Mouse (Mus musculus) bone marrow, adult 2 months (tissue): ENCODE data around the gene Adgrd1. TPM values are rescaled to one million over a fixed set of nuclear protein-coding genes. Genes with fewer than 3 reads are reported as not detected.
"Not testable (repeated sequence)": the region's sequence is repeated elsewhere in the genome, so short reads cannot be mapped to it uniquely, and the experiment has no call there.

ENCODE experiments used
- H3K27ac ChIP-seq: fragments of 200-500 bp; 2 replicates; pipeline ENCODE4 v1.5.1; 2012; ENCODE audit warnings: low read depth, mild to moderate bottlenecking, control low read depth, inconsistent platforms, low read length; ENCODE audit not compliant: control insufficient read depth, poor library complexity, insufficient read depth
- H3K4me1 ChIP-seq: fragments of 200-500 bp; 2 replicates; pipeline ENCODE4 v1.6.1; 2011; ENCODE audit warnings: low read length; ENCODE audit not compliant: control insufficient read depth, insufficient read depth
- H3K4me3 ChIP-seq: fragments of 200-500 bp; replicated peaks from 2 replicates; pipeline ENCODE3; 2011; ENCODE audit warnings: mild to moderate bottlenecking, low read depth, low read length, control low read depth; ENCODE audit not compliant: control insufficient read depth
- CTCF ChIP-seq: fragments of 200-500 bp; IDR thresholded peaks from 2 replicates; pipeline ENCODE4 v1.5.1; 2011; ENCODE audit warnings: low read length, control low read depth; ENCODE audit not compliant: control insufficient read depth, insufficient read depth
- POLR2A ChIP-seq: fragments of 200-500 bp; IDR thresholded peaks from 2 replicates; pipeline ENCODE4 v1.6.1; 2011; ENCODE audit warnings: low read depth, mild to moderate bottlenecking, control low read depth, low read length, borderline replicate concordance; ENCODE audit not compliant: control insufficient read depth
- WGBS: fragments of 180-500 bp; shearing (Covaris S2); methylation state at CpG from one replicate; pipeline ENCODE4 v1.1.7; 2018; 5-methylcytosine and 5-hydroxymethylcytosine counted together
- polyA plus RNA-seq: library from polyadenylated mRNA; stranded (reverse); fragments of >200 nt; gene quantifications from 2 replicates; pipeline ENCODE4 v1.2.4, GENCODE M21; 2011; ENCODE audit warnings: low replicate concordance; ENCODE audit not compliant: missing spikeins, insufficient read depth, insufficient read length

Adgrd1 gene
- polyA plus RNA-seq, 1 experiment, result 0.47 TPM

- Histone ChIP-seq H3K27ac (no peak overlapping the region), H3K4me3 (no peak overlapping the region), H3K4me1 (no peaks in the 10 kb centered on the region)
- TF ChIP-seq CTCF (no peak), POLR2A (no peak)
- 87% methylated on average over 4 of the region's 4 CpGs for WGBS
Measured at GRCm38 (mm10) chr5:129117593-129118113, 21.1 kb downstream of the Adgrd1 start.

DNA sequence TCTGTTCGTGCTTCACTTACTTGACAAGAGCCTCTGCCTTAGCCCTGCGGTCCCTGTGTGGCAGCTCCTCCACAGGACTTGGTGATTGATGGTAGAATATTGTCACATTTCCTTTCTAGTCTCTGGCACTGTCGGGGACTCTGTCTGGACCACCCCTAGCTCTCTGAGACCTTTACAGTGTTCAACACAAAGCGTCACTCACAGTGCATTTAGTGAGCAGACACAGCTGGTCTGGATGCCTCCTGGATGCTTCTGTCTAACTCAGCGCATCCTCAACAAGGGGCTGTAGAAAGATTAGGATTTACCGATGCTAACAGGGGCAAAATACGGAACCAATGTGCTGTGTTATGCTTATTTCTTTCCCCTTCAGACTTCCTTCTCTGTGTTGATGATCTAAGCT, 22.0 kb downstream of the Adgrd1 start:
- 65% methylated on average over 7 of the region's 7 CpGs for WGBS
- H3K27ac ChIP-seq, result no peak overlapping the region
- no peaks in the 10 kb centered on the region for H3K4me1 ChIP-seq
- H3K4me3 ChIP-seq, result no peak overlapping the region
- TF ChIP-seq CTCF, result no peak
- no peak for TF ChIP-seq POLR2A

DNA sequence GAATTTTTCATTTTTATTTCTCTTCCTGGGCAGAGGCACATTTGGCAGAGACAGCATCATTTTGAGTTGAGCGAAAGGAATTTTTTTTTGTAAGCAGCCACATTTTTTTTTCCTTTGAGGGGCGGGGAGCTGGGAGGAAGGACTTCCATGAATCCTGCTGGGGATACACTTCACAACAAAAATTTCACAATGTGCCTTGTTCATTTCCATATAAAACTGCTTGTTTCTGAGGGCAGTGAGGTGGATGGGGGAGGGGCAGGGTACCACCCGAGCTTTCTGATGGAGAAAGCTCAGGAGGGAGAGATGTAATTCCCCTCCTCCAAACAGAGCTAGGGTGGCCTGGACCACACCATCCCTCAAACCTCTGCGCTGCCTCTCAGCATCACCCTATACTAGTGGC, 22.6 kb downstream of the Adgrd1 start:
- Histone ChIP-seq H3K27ac (no peak overlapping the region), H3K4me3 (no peak overlapping the region), H3K4me1 (no peaks in the 10 kb centered on the region)
- TF ChIP-seq POLR2A (no peak), CTCF (no peak)
- WGBS, result 78% methylated on average over 4 of the region's 4 CpGs

- whole genome bisulfite sequencing, result 78% methylated on average over 15 of the region's 15 CpGs
Measured at GRCm38 (mm10) chr5:129121654-129122285, 25.2 kb downstream of the Adgrd1 start.

DNA sequence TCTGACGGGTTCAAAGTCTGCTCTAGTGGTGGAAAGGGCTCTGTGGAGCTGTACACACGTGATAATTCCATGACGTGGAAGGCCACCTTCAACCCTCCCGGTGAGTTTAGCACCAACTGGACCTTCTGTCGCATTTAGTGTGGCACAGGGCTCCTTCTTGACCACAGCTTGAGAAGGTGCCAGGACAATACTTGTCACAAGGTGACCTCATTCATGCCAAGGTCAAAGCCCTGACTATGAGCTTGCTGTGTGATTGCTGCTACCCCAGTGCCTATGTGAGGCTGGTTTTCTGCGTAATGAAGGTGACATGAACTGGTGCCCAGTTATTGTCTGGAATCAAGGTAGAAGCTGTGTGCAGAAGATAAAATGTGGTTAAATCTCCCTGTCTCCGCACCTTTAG, 25.9 kb downstream of the Adgrd1 start:
- TF ChIP-seq CTCF (no peak), POLR2A (no peak)
- H3K4me3 ChIP-seq, result no peak overlapping the region
- H3K4me1 ChIP-seq, result no peaks in the 10 kb centered on the region
- 78% methylated on average over 7 of the region's 7 CpGs for WGBS
- H3K27ac ChIP-seq, result no peak overlapping the region

More at GRCm38 (mm10) chr5:129121654-129122285, 25.2 kb downstream of the Adgrd1 start:
- Histone ChIP-seq H3K4me1 (no peaks in the 10 kb centered on the region), H3K27ac (no peak overlapping the region), H3K4me3 (no peak overlapping the region)
- TF ChIP-seq CTCF (no peak), POLR2A (no peak)

DNA sequence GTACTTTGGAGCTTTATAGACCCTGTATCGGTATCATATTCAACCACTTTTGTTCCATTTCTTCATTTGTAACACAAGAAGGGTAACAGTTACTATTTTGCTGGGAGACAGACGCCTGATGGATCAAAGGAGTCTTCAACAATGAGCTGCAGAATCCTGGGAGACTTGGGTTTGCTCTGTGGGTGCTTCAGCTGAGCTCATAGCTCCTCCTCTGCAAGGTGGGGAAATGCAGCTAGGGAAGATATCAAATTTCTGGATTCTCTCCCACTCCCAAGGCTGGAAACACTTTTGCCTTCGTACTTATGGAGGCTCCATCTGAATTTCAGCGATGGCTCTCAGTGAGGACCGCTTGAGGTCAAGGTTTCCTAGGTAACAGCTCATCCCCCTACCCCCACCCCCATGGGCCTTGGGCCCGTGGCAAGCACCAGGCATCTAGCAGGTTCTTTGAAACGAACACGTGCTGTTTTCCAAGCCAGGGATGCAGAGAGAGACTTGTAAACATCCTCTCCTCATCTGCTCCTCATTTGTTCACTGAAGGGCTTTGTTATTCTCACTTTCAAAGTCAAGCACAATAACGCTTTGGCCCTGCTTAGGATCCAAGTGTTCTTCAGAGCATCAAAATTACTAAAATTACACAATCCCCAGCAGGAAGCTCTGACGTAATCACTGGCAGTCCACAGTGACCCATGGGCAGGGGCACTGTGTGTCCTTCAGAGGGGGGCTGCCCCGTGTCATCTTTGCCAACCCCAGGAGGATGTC, 27.7 kb downstream of the Adgrd1 start:
- TF ChIP-seq POLR2A, result no peak
- TF ChIP-seq CTCF, result no peak
- WGBS, result 49% methylated on average over 11 of the region's 11 CpGs
- H3K27ac ChIP-seq, result no peak overlapping the region
- H3K4me1 ChIP-seq, result no peaks in the 10 kb centered on the region
- H3K4me3 ChIP-seq, result no peak overlapping the region

- not testable (repeated sequence) for H3K4me1 ChIP-seq, H3K27ac ChIP-seq, H3K4me3 ChIP-seq
- 91% methylated on average over 22 of the region's 22 CpGs for WGBS
Measured at GRCm38 (mm10) chr5:129128310-129128709, 31.8 kb downstream of the Adgrd1 start.

GRCm38 (mm10) chr5:129130301-129130700, 33.8 kb downstream of the Adgrd1 start:
- no peak for TF ChIP-seq POLR2A
- TF ChIP-seq CTCF, result no peak
- WGBS, result 80% methylated on average over 8 of the region's 8 CpGs

More at GRCm38 (mm10) chr5:129130301-129130700, 33.8 kb downstream of the Adgrd1 start:
- no peak overlapping the region for H3K27ac ChIP-seq
- no peak overlapping the region for H3K4me3 ChIP-seq
- no peaks in the 10 kb centered on the region for H3K4me1 ChIP-seq
